Mouse (Mus musculus) CH12F3 (cell line): Measurements from ENCODE around the gene Csf2ra.
"Not testable (repeated sequence)": the region's sequence is repeated elsewhere in the genome, so short reads cannot be mapped to it uniquely, and the experiment has no call there.

ENCODE experiments used
- in situ Hi-C: fragments of 300-500 bp; cut with MboI; formaldehyde crosslinking; loops from 2 replicates; pipeline ENCODE4 v1.14.3; 2020; ENCODE audit warnings: low sequenced_read_pairs

The Csf2ra gene

DNA sequence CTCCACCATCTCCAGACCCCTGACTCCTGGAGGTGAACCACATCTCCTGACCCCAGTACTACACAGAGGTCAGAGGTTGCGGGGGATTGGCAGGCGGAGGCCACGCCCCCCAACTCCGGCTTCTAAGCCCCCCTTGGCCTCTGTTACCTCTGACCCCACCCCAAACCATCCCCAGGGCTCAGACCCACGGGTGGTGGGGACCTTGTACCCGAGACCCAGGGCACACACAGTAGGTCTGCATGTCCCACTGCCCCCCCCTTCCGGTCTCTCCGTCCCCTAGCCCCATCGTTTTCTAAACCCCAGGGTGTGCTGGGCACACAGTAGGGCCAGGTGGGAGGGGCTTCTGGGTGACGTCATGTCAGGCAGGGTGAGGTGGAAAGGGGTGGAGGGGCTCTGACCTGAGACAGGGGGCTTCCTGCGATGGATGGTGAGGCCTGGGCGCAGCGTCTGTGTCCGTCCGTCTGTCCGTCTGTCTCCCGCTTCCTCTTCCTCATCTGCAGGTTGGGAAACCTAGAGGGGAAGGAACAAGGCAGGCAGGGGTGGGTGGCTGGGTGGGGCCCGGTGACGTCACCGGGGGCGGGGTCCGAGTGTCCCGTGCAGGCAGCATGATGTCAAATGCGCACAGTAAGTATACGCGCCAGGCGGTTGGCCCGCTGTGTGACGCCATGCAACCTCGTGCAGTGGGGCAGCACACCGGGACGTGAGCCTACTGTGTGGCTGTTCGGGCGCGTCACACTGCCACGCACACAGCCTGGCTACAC lies at the start of gene Csf2ra:
Gene Csf2ra (minus strand): TSS at position 489 of the 761 bp plus-strand sequence.
- in situ Hi-C loops, result no loop called here

DNA sequence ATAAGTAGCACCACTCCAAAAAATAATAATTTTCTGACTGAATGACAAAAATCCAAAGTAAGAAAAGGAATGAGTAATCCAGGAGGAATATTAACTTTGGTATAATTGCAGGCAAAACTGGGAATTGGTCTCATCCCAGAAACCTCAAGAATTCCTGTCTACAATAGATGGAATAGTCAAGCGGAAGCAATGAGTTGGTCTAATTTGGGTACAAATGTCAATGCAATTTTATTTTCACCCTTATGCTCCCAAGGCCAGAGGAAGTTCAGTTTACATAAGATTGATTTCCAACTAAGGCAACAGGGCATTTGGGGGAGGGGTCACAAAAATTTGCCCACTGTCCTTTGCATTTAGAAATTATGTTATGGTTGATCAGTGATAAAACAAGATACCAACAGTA lies 47.2 kb upstream of the Csf2ra start:
- in situ Hi-C loops, result no loop called here

DNA sequence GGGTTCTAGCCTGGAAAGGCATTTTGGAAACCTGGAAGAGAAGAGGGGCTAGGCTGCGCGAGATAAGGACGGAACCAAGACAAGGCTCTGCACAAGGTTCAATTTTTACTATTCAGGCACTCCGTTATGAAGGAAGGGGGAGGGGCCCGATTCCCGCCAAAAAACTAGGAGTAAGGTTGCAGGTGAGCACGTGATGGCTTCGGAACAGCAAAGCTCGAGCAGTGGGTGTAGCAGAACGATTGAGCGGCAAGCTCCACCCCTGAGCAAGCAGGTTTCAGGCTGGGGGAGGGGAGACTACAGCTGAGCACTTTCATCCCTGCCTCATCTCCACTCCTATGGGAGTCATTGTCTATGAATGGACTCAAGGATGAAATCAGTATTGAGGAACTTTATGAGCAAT lies 40.9 kb upstream of the Csf2ra start:
- in situ Hi-C loops, result loop anchor here (5.0 kb wide), 1 partner anchor 72 kb away; no protein-coding TSS in a partner anchor

DNA sequence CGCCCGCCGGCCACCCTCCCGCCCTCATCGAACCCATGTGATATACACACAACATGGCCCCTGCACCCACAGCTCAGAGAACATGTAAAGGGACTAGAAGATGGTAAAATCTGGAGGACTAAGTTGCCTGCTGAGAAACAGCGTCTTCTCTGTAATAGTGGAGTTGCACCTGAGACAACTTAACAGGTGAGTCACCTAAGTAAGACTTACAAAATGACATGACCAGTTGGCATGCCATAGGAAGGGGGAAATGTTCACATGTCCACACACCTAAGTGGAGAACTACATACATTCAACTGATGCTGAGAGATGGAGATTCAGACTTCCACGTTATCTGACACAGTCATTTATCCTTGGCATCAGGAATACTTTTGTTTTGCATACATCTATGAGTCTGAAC lies 38.9 kb upstream of the Csf2ra start:
- in situ Hi-C loops, result loop anchor here (5.0 kb wide), 1 partner anchor 70 kb away; no protein-coding TSS in a partner anchor

DNA sequence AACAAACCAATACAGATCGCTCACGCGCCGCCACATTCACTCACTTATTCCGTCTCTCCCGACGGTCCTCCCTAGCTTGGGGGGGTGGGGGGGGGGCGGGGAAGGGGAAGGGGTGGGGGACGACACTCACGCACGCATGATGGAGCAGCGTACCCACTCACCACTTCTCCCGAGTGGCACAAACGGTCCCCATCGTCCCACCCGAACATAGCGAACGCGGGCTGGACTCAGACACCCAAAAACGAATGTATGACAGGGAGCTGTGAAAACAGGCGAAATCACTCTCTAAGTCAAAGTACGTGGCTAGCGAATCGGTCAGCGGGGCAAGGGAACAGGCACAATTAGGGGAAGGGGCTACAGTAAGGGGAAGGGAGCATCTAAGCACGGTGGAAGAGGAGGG lies 38.4 kb upstream of the Csf2ra start:
- in situ Hi-C loops, result loop anchor here (5.0 kb wide), 1 partner anchor 69 kb away; no protein-coding TSS in a partner anchor

DNA sequence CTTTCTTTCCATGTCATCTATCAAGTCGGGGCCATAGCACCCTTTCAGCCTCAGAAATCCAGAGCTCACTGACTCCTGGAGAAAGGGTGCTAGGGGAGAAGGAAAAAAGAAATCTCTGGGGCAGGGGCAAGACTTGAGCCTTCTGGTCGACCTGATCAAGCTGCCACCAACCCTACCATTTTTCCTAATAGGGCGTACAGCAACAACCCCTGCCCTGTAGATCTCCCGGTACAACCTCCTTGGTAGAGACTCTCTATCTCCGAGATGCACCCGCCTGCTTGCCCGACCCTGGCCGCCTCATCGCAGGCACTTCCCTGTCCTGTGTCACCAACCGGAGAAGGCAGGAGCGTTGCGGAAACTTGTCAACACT lies 38.0 kb upstream of the Csf2ra start:
- in situ Hi-C loops, result loop anchor here (5.0 kb wide), 1 partner anchor 69 kb away; no protein-coding TSS in a partner anchor

DNA sequence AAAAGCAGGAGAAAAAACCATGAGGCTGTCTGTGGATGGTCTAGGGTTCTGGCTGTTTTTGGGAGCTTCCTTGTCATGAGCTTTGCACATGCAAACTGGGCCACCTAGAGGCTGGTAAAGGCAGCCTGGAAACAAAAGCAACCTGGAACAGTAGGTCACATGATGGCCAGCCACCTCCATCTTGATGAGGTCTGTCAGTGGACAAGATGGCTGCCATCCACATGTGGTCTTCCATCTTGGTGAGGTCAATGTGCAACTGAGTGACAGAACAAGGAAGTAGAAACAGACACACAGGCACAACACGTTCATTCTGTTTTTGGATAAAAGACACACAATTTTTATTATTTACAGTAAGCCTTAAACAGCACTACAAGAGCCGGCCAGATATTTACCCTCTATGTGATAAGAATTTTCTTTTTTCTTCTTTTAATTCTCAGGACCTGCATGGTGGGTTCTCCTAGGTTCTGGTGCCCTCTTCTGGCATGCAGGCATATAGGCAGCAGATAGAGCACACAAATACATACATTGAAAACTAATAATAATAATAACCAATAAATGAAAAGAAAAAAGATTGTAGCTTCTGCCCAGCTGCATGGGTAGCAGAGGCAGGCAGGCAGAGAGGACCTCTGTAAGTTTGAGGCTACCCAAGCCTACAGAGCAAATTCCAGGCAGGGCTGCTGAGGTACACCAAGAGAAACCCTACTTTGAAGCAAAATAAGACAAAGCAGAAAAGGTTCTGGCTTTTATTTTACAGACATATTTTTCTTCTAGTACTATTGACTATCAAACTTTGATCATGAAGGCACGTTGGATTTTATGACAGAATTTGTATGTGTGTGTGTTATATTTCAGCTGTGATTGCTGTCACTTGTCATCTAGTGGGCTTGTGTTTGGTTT lies 37.4 kb upstream of the Csf2ra start:
- in situ Hi-C loops, result loop anchor here (5.0 kb wide), 1 partner anchor 68 kb away; no protein-coding TSS in a partner anchor

DNA sequence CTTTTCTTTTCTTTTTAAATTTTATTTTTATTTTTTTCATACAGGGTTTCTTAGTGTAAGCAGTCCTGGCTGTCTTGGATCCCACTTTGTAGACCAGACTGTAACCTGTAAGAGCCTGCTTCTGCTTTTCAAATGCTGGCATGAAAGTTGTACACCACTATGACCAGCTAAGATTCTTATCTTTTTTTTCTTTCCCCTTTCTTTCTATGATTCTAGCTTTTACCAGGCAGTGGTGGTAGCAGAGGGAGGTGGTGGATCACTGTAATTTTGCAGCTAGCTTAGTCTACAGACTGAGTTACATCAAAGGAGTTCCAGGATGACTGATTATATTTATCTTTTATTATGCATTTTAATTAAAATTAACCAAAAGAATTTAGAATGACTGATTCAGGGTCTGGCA lies 36.7 kb upstream of the Csf2ra start:
- in situ Hi-C loops, result loop anchor here (5.0 kb wide), 1 partner anchor 68 kb away; no protein-coding TSS in a partner anchor

DNA sequence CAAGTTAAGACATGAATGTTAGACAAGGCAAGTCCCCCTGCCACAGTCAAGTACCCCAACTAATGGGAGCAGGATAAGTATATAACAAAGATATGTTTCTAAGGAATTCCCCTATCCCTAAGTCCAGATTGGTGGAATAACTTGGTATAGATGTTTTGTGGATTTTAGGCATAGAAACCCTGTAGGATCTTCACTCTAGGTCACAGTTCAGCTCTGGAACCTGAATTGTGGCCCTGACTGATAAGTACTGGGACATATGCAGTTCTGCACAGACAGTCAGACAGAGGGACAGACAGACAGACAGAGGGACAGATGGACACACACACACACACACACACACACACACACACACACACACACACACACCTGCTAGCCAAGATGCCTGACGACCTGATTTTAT lies 36.0 kb upstream of the Csf2ra start:
- in situ Hi-C loops, result no loop called here

DNA sequence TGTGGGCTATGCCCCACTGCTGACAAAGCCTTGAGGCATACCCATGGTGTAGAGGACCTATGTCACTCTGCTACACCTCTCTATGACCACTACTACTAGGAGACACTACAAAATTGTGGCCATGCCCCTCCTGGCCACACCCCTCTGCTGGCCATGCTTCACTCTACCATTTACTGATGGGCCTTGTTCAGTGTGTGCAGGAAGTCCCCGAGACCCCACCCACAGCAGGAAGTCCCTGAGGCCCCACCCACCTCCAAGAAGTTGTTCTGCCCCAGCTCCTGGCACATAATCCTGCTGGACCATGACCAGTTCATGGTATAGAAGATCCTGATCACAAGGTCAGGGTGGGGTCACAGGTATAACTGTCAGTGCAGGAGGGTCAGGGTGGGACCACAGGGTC lies 33.0 kb upstream of the Csf2ra start:
- in situ Hi-C loops, result no loop called here

DNA sequence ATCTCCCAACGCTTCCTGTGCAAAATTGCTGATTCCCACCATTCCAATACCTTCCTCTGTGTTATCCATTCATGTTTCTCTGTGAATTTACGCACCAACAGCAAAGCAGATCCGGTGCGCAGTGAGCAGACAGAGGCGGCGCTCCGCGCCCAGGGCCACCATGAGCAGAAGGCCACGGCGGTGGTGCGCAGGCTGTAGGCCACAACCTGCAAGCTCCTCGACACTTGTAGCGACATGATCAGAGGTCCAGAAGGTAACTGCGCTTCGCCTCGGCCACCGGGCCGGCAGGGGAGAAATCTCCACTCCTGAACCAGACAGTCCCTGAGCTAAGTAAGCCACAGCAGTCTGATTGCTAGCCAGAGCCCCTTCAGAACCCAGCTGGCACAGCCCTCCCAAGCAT lies 29.5 kb upstream of the Csf2ra start:
- in situ Hi-C loops, result no loop called here

DNA sequence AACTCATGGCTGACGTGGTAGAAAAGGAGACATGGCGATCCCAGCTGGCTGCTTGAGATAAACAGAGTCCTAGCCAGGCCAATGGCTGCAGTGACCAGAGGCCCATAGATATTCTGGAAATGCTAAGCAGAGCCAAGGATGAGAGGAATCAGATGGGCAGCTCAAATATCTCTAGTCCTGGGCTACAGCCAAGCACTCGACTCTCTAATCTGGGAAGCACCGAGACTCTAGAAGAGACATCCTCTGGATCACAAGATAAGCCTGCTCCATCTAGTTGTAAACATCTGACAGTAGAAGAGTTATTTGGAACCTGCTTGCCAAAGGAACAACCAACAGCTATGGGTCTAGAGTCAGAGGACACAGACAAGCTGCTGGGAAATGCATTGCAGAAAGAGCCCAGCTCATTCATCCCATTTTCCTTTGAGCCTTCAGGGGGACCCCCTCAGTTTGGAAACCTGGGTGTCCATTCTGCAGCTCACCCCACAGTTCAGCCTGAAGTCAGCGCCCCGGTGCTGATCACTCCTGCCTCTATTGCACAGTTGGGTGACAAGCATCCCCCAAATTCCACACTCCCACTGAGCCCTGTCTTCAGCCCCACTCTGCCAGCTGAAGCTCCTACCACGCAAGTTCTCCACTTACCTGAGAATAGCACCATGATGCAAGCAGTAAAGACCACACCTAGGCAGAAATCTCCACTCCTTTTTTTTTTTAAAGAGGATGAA lies 28.1 kb upstream of the Csf2ra start:
- in situ Hi-C loops, result no loop called here

DNA sequence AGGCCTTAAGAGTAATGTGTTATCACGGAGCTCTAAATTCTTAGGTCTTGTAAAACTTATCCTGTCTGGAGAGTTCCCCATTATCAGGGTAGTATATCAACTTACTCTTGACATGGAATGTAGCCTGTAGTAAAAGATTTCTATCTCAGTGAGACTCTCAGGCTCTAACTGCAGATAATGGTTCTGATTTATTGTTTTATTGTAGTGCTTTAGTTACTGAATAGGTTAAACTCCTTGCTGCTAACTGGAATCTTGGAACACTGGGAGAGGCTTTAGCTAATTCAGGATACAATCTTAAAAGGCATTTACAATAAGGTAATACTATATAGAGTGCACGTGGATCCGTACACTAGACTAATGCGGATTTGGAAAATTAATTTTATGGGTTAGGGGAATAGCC lies 19.1 kb upstream of the Csf2ra start:
- in situ Hi-C loops, result not testable (repeated sequence)

DNA sequence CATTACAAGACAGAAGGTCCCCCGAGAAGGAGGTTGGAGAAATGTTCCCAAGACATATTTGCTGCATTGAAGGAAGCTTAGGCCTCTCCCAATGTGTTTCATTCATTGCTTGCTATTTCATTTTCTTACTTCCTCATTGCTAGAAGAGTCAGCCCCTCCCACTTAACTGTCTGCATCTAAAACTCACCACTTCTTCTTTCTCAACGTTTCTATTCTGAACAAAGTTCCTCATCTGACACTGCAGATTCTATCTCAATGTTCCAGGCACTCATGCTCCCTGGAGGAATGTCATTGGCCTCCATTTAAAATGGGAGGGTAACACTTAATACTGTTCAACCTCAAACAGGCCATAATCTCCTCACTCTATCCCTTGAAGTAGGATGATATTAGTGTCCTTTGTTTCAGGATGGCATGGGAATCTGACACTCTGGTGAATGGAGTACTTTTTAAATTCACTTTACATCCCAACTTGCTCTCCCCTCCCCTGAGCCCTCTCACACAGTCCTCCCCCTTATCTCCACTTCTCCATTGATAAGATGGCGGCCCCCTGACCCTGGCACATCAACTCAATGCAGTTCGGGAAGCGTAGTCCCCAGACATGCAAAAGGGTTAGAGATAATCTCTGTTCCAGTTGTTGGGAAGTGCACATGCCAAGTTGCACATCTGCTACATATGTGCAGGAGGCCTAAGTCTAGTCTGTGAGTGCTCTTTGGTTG lies 16.6 kb upstream of the Csf2ra start:
- in situ Hi-C loops, result no loop called here

DNA sequence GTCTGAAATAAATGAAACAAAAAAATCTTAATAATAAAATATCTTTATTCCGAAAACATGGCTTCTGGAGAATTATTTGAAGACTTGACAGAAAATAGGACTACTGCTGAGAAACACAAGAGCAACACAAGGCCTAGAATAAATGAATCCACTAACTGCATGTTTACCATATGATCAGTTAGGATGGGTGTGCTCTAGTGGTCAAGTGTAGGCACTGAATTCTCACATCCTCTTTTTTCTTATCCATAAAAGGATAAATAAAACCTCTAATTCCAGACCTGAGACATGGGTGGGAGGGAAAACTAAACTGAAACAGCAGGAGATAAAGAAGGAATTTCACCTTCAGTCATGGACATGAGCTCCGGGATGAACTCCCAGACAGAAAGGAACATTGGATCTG lies 9.7 kb upstream of the Csf2ra start:
- in situ Hi-C loops, result no loop called here

DNA sequence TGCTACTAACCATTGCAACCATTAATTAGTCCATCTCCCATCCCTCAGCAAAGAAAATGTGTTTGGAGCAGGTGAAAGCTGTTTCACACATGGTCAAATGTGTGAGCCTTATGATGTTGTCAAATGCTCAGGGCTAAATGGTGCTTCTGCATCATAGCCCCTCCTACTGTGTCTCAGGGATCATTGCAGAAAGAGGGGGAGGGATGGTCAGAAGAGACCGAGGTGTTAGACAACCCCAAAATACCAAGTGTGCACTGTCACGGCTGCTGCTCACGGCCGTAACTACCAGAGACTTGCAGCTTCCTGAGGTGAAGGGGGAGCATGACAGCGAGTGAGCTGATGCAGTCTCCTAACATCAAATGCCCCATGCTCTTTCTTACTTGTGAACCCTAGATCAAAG lies 6.3 kb upstream of the Csf2ra start:
- in situ Hi-C loops, result no loop called here

DNA sequence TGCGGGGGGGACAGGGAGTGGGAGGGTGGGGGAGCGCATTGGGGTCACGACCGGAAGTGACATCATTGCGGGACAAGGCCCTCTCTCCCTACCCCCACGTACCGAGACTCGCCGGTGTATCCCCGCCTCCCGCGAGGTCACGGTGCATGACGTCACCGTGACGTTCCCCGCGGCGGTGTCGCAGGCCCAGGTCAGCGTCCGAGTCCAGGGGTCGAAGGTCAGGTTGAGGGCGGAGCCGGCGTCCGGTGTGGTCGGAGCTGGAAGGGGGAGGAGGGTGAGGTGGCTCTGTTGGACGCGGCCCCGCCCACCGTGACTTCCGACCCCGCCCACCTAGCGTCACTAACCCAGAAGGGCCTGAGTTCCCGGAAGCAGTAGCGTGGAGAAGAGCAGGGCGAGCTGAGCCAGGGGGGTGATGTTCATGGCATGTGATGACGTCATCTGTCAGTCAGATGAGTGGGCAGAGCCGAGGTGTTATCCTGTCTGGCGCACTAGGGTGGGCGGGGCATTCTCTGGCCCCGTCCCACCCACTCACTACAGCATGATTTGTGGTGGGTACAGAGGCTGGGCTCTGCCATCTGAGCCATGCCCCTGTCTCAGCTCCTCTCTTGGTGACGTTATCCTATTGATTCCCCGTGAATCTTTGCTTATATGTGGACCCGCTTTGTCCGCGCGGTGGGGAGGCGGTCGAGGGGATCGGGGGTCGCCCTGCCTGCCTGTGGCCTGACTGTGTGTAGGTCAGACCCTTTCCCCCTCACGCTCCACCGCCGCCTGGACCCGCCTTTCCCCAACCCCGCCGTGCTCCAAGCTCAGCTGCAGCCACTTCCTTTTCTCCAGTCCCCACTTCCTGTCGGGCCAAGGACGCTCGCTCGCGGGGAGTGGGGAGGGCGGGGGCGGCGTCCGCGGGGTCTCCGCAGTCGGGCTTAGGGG lies 1.0 kb downstream of the Csf2ra start:
- in situ Hi-C loops, result no loop called here

DNA sequence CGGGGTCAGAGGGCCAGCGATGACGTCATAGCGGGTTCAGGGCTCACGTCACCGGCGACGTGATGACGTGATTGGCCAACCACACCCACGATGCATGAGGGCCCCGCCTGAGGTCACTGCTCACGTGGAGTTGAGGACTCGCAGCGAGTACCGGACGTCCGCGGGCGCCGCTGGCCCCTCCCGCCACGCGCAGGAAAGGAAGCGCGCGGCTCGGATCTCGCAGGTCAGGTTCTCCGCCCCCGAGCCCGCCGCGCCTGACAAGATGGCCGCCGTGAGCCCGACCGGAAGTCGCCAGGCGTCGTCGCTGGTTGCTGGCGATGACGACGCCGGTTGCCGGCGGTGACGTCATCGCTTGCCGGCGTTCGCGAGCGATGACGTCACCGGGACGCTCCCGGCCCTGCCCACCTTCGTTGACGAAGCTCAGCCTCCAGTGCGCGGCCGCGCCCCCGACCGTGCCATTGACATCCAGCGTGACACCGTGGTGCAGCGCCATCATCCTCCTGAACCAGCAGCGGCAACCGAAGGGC lies 1.8 kb downstream of the Csf2ra start:
- in situ Hi-C loops, result no loop called here
